Mouse (Mus musculus) urinary bladder, postnatal 25 days (tissue): Measurements from ENCODE around the gene Lck.

ENCODE experiments used
- DNase-seq: peaks from one replicate; pipeline ENCODE4 v3.0.0; 2022; ENCODE audit warnings: low spot score

The Lck gene

DNA sequence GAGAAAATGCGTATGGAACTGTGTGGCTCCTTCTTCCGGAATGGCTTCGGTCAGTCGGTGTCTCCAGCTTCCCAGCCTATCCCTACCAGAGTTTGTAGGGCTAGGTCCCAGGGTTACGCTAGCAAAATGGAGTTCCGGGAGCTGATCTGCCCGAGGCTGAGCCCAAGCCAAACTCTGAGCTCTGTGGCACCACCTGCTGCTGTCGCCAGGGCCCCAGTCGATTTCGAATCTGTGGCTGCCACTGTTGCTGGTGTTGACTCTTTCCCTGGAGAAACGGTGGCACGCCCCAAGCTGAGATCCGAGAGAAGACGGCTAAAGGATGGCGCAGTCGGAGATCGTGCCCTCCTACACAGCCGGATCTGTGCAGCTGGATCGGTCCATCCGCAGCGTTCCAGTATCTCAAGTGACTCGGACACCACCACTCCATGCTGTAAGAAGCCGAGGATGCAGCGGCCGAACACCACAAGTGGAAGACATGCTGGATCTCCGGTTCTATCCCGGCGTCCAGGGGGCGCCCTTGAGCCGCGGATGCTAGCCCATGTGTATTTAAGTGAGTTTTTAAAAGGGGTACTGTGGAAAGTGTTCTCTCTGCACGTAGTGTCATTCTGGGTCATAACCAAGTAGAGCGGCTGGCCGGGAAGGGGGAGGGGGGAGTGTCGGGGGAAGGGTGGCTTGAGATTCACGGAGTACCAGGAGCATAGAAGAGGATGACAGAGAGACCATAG, 11.6 kb upstream of the Lck start:
- peak; percentile 83 for DNase-seq

DNA sequence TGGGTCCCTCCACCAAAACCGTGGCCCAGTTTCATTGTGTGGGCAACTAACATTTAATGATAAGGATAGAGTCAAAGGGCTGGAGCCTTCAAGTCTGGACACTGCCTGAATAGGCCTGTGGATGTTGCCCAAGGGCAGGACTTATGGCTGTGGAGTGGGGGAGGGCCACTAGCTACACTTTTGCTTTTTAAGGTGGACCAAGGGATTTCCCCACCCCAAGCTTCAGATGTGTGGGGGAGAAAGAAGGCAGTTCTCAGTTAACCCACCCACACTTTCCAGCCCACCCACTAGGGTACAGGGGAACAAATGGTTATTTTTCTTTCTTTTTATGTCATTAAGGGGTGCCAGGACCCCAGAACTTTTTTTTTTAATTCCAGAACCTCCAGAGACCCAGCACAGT, 10.9 kb upstream of the Lck start:
- no peak for DNase-seq

DNA sequence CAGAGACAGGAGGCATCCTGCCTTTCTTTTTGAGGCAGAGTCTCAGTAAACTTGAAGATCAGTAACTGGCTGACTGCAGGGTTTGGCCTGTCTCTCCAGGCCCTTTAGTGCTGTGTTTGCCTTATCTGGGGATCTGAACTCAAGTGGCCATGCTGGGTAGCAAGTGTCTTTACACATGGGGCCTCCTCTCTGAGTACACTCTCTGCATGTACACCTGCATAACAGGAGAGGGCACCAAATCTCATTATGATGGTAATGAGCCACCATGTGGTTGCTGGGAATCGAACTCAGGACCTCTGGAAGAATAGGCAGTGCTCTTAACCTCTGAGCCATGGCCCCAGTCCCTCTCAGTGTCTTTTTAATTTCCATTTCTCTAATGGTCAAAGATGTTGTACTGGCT, 8.8 kb upstream of the Lck start:
- no peak for DNase-seq

DNA sequence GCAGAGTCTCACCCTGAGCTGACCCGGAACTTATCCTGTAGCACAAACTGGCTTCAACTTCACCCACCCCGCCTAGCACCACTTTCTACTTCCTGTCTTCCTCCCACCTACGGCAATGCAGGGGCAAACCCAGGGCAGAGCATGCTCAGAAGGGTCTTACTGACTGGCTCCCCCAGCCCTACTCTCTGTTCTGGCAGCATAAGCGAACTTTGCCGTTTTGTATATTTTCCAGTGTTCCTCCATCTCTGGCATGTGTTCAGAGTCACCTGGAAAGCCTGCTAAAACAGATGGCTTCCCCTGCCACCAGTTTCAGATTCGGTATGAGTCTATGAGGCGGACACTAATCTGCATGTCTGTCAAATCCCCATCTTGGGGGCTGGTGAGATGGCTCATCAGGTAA, 6.9 kb upstream of the Lck start:
- no peak for DNase-seq

DNA sequence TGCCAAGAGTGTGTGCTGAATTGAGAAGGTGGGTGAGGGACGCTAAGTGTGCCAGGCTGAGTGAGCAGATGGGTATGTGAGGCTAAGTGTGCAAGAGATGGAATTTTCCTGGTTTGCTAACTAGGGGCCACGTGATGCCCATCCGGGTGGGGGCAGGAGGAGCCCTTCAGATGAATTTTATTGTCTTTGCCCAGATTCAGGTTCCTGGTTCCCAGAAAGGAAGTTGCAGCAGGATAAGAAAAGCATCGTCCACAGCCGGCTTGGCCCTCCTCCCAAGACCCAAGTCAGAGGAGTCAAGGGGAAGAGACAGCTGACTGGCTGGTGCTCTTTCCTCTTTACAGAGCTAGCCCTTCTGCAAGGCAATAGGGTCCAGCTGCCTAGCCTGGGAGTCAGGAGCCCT, 5.0 kb upstream of the Lck start, which contains the start of gene Fam167b:
Gene Fam167b, minus strand, starts transcription at position 84 of the 400 bp plus-strand sequence.
- no peak for DNase-seq

DNA sequence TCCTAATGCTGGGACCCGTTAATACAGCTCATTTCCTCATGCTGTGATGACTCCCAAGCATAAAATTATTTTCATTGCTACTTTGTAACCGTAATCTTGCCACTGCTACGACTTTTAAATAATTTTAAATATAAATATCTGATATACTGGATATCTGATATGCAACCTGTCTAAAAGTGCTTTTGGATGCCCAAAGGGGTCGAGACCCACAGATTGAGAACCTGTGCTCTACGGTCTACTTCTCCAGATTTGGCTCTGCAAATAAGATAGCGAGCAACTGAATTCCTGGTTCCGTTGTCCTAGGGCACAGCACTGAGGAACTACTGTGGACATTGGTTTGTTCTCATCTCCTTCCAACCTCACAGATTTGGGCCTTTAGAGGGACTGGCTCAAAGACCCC, 4.2 kb upstream of the Lck start:
- DNase-seq: no peak

DNA sequence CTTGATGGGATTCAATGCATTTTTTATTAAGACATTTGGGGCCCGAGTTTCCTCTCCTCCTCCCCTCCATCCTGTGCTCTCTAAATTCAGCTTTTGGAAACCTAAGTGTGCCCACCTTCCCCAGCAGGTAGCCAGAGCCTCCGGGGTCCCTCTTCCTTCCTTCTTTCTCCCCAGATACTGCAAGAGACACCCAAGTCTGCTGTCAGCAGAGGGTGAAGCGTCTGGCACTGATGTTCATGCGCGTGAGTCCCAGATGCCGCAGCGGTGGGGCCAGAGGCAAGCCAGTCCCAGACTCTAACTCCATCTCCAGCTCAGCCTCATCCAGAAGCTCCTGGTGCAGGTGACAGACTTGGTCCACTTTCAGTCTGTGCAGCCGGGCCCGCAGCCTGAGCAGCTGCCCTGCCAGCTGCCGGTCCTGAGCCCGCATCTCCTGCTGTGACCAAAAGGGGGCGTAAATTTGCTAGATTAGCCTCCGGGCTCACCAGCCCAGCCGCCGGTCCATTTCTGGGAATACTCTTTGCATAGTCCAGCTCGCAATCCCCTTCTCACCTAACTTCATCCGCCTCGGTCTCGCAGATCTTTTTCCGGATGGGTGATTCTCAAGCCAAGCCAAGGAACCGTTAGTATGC, 3.5 kb upstream of the Lck start:
- peak; percentile 48 for DNase-seq

DNA sequence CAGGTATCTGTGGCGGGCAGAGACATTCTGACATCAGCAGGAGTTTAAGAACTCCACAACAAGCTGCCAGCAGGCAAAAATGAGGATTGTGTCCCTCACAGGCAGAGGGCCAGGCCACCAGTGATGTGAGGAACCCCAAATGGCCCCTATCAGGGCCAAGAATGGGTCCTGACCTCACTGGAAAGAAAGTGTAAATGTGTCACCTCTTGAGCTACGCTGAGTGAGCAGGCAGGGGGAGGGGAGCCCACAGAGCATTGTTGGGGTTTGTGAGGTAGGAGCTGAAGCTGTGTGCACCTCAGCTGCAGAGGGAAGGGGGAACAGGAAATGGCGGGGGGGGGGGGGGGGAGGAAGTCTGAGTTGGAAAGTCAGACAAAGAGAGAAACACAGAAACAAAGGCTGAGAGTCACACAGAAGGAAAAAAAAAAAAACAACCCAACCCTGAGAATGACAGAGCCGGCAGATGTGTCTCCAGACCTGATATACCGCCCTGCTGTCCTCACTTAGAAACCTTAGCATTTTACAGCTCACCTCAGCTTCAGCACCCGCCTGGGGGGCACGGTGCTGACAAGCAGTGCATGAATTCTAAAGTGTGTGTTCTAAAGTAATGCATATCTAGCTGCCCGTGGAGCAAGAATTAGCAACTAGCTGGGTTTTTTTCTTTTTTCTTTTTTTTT, 1.9 kb upstream of the Lck start:
- no peak for DNase-seq

DNA sequence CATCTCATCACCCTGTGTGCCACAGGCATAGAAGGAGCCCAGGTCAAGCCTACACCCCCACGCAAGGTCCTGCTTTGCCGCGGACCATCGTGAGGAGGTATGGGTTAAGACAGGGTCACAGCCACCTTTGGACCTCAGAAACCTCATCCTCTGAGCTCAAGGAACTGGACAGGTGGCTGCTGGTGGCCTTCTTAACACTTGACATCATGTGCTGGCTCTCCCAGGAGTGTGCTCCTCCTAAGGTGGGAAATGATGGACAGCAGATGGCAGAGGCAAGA, 409 bp downstream of the Lck start:
- no peak for DNase-seq

DNA sequence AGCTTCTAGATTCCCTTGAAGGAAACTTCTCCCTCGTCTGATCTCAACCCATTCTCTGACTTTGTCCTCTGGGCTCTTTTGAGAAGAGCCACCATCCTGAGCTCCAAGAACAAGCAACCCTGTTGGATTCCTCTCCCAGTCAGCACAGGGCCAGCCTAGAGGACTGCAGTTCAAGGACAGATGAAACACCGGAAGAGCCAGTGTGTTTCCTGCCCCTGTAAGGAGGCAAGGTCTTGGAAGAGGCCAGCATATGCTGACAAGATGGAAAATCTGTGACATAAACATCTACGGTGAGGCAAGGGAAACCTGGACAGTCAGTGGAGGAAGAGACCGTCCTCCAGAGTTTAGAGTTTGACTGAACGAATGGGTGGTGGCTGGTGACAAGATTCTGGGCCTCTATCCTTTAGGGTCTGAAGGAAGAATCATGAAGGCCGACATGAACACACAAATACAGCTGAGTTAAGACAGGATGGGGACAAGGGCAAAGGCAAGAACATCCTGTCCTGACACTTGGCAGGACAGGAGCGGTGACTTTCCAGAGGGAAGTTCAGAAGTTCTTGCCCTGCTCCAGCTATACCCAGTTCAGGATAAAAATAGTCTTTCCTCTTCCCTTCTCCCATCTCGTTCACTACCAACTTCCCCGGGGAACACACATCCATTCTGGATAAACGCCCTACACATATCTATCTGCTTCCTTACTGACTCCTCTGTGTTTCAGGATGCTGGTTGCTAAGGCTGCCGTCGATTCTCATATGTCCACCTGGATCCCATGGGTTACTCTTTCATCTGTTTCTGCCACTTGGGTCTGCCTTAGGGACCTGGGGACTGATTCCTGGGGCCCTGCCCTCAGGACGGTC, 977 bp downstream of the Lck start:
- DNase-seq: no peak

DNA sequence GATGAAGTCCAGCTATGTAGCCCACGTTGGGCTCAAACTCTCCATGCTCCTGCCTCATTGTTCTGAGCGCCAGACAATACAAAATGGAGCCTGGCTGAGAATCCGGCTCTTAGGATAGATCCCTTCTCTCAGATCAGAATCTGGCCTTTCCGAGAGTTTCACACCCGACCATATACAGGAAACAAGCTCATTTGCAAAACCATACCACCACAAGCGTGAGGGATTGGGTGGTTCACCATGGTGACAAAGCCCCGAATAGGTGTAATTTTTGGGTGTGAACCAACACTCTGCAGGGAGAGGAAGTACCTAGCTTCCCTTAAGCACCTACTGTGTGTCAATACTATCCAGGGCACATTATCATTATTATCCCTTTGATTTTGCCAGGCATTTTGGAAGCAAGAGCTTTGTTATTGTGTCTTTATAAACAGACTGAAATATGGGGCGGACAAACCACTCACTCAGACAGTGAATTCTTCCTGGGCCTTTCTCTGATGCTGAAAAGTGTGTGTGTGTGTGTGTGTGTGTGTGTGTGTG, 1.8 kb downstream of the Lck start:
- DNase-seq: no peak

DNA sequence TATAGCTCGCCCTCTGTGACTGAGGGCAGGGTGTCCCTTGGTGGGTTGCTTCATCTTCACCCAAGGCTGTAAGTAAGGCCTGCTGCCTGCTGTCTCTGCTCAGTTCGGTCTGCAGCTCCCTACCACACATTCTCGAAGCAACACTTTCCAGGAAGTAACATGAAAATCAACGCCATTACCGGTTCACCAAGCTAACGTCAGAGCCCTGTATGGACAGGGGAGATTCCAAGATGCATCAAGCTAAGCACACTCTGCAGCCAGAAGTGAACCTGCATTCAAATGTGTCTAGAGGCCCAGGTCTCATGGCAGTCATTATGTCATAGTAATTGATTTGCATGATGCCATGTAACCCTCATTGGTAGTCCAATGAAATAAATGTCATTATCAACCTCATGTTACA, 3.4 kb downstream of the Lck start:
- DNase-seq: no peak

DNA sequence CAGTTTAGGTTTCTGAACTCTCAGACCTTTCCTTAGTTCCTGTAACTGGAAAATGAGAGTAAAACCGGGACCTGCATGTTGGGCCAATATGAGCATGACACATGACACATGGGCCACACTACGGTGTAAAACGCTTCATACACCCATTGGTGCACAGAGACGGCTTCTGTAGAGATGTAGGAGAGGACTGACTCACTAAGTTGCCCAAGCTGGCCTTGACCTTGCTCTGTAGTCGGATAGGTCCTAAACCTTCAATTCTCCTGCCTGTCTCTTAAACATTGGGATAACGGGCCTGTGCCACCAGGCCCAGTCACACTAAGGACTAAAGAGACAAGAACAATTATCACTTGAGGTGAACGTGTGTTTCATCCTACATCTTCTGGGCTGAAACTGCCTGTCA, 5.1 kb downstream of the Lck start:
- no peak for DNase-seq

DNA sequence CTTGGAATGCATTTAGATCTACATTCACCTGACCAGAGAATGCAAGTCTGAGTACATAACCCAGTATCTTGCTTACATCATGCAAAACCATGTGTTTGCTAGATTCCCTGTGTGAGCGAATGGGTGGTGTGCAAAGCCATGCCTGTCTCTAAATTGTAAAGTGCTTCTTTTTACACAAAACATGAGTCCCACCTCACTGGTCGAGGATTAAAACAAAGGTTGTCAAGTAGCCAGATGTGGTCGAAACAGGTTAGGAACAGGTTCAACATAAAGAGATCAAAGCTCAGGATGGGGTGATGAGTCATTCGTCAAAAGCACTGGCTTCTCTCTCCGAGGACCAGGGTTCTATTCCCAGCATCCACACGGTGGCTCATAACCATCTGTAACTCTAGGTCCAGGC, 8.3 kb downstream of the Lck start:
- no peak for DNase-seq

DNA sequence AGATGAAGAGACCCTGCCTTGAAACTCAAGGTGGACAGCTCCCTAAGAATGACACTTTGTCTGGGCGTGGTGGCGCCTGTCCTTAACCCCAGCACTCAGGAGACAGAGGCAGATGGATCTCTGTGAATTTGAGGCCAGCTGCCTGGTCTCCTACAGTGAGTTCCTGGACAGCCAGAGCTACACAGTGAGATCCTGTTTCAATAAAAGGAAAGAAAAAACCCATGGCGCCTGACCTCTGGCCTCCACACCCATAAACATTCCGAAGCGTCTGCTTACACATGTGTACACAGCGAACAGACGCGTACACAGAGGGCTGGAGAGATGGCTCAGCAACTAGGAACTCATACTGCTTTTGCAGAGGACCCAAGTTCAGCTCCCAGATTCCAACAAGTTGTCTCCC, 9.7 kb downstream of the Lck start:
- DNase-seq: no peak

DNA sequence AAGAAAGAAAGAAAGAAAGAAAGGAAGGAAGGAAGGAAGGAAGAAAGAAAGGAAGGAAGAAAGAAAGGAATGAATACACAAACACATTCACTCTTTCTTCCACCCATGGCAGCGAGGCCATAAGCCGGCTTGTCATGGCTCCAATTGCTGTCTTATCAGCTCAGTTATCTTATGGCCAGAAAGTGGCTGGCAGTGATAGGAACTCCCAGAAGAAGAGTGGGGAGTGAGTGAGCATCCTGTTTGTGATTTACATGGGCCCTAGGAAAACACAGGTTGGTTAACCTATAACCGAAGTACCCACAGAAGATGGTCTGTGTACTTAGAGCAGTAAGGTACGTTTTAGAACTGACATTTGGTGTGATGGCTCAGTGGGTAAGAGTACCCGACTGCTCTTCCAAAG, 12.3 kb downstream of the Lck start:
- DNase-seq: no peak

DNA sequence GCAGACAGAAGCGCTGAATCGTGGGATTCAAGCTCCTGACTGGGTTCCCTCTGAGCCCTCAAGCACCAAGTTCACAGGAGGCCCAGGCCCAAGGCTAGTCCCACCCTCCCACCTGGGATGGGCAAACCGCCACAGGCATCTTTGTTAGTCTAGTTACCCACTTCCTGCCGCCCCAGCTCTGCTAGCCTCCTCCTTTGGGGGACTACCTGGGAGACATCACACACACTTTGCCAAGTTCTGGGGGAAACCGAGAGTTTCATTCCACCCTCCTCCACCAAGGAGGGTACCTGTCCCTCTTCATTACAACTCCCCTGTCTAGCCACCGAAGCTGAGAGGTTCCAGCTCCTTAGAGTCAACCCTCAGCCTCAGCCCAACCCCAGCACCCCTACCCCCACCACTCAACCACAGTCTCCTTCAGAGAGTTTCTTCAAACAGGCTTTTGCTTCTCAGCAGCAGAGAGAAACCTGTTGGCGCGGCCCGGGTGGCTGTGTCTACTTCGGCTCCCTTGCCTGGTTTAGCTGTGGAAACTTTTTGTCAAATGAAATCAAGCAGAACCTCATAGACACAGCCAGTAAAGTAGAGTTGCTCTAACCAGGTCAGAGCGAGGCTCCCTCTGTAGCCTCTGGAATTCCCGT, 15.0 kb downstream of the Lck start:
- no peak for DNase-seq

DNA sequence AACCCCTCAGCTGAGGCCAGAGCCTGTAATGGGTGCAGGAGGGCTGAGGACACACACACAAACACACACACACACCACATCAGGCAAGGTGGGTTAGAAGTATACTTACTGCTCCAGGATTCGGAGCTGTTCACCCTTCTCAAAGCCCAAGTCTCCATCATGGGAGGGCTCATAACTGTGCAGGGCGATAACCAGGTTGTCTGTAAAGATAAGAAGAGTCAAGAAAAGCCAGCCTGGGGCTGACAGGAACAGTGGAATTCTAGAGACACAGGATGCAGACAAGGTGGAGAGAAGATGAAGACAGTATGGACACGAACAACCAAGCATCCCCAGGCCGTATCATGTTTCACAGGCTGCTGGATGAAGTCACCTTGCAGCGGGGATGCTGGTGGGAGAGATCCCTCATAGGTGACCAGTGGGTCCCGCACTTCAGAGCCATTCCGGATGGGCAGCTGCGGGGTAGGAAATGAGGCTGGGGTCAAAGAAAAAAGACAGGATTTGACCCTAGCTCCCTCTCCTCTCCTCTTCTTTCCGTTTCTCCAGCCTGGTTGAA, 16.1 kb downstream of the Lck start:
- no peak for DNase-seq

DNA sequence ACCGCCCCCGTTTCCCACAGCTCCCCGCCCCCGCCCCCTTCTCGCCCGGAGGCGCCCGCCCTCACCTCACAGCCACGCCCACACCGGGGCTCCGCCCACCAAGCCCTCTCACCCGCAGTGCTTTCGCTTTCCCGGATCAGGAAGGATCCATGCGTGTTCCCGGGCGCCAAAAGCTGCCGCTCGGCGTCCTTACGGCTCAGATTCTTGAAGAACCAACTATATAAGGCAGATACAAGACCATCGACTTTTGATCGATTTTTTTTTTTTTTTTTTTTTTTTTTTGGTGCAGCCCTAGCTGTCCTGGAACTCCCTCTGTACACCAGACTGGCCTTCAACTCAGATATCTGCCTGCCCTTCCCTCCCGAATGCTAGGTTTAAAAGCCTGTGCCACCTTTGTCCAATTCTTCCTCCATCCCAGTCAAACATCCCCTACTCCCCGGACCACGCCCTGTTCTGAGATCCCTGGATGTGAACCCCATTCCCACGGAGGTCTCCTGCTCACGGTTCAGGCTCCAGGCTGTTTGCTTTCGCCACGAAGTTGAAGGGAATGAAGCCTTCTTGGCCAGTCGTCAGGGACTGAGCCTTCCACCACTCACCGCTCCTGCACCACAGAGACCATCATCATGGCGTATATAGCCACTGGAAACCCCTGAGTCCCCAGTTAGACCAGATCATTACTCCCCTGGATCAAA, 16.8 kb downstream of the Lck start:
- DNase-seq: peak; percentile 93

DNA sequence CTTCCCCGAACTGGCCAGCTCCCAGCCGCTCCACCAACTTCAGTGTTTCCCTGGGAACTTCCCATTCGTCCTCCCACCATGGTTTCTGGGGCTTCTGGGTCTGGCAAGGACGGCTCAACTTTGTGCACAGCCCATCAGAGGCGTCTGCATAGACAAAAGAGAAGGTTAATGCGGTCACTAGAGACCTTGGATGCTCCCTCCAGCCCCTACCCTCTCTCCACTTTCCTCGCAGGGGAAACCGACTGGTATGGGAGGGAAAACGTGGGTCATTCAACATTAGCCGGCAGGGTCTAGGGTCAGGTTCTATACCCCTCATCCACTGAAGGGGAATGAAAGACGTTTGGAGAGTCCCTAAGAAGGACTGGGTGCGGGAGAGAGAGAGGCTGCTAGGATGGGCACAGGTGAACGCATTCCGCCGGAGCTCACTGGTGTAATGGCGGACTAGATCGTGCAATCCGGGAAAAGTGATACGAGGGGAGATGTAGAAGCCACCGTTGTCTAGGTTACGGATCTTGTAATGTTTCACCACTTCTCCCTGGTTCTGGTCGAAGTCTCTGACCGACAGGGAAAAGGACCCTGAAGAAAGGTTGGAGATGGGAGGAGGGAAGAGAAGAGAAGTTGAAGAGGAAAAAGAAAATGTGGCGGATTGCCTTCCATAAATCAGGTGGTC, 17.4 kb downstream of the Lck start:
- DNase-seq: peak; percentile 19
